Comparison of ENCODE assay signal across 8 mouse cellular contexts in the genomic region with DNA sequence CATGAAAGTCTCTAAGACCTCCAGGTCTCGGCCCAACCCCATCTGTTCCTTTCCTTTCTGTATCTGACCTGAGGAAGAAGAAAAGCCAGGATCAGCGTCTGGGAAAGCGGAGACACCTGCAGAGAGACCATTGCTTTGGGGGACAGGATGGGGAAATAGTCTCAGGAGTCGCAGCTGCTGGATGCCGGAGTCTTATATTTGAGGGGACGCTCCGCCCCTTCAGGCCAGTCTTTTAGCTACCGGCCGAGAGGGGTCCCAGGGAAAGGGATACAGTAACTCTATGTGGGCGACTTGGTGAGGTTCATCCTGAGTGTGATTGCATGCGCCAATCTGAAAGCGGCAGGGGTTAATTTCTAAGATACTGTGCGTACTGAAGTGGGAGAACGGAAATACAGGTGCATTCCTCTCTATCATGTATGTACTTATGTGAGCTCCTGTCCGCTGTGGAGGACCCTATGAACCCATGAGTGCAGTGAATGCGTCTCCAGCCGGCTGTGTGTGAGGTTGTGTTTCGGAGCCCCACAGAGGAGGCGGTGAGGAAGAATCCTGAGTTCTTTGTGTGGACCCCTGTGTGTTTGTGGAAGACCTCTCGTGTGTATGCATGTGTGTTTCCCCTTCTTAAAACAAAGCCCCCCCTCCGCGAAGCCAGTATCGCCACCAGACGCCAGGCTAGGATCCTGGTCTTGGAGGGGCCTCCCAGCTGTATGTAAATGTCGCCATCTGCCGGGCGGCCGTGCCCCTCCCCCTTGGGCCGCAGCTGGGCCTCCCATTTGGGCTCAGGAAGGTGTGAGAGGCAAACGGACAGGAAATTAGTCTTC. TPM values are rescaled to one million over a fixed set of nuclear protein-coding genes. Genes with fewer than 3 reads are reported as not detected.
DNase-seq lines count a peak whose midpoint lies in the region; ATAC-seq lines count a peak whose summit lies in the region.

A gene (minus strand): TSS at position 623 of the 818 bp plus-strand sequence.

- H3K4me2 ChIP-seq in forebrain, embryonic 15.5 days (replicated peaks) = peak within 1 kb of the TSS; percentile 63
- peak within 1 kb of the TSS; percentile 66 for H3K4me2 ChIP-seq in hindbrain, embryonic 14.5 days (replicated peaks)
- peak within 1 kb of the TSS; percentile 47 for H3K4me2 ChIP-seq in limb, embryonic 15.5 days
- H3K4me2 ChIP-seq in midbrain, embryonic 13.5 days (replicated peaks) = peak within 1 kb of the TSS; percentile 77
- peak within 1 kb of the TSS; percentile 52 for H3K4me2 ChIP-seq in stomach, embryonic 16.5 days (ENCODE audit: low read depth, low read length)

- peaks cover 8% of the 10 kb centered on the region; the same call in 1 of the 2 replicates for H3K27me3 ChIP-seq in forebrain, embryonic 15.5 days
- no peaks in the 10 kb centered on the region for H3K27me3 ChIP-seq in hindbrain, embryonic 14.5 days (ENCODE audit: control insufficient read depth, insufficient read depth, low read length)
- H3K27me3 ChIP-seq in limb, embryonic 15.5 days = peaks cover 58% of the 10 kb centered on the region
- H3K27me3 ChIP-seq in midbrain, embryonic 13.5 days = peaks cover 5% of the 10 kb centered on the region
- peaks cover 36% of the 10 kb centered on the region for H3K27me3 ChIP-seq in stomach, embryonic 16.5 days (ENCODE audit: control insufficient read depth, insufficient read depth, low read length)

- peak; percentile 50 to 55 for DNase-seq in frontal cortex, postnatal 10 days (ENCODE audit: low spot score in 2 of 2)
- DNase-seq in adrenal gland, postnatal 10 days = peak; percentile 76
- DNase-seq in hindbrain, embryonic 14.5 days (ENCODE audit: low spot score) = peak; percentile 69

- no peaks in the 10 kb centered on the region for H3K9me3 ChIP-seq in forebrain, embryonic 15.5 days
- no peaks in the 10 kb centered on the region for H3K9me3 ChIP-seq in hindbrain, embryonic 14.5 days (ENCODE audit: control insufficient read depth, low read length)
- H3K9me3 ChIP-seq in limb, embryonic 15.5 days = no peaks in the 10 kb centered on the region
- H3K9me3 ChIP-seq in midbrain, embryonic 13.5 days = no peaks in the 10 kb centered on the region
- H3K9me3 ChIP-seq in stomach, embryonic 16.5 days (replicated peaks; ENCODE audit: control insufficient read depth, low read length) = no peaks in the 10 kb centered on the region

- peak within 1 kb of the TSS; percentile 52 for H3K9ac ChIP-seq in forebrain, embryonic 15.5 days (replicated peaks)
- H3K9ac ChIP-seq in hindbrain, embryonic 14.5 days = peak within 1 kb of the TSS; percentile 60
- H3K9ac ChIP-seq in limb, embryonic 15.5 days = no peak within 1 kb of the TSS
- peak within 1 kb of the TSS; percentile 84 for H3K9ac ChIP-seq in midbrain, embryonic 13.5 days (replicated peaks)
- H3K9ac ChIP-seq in stomach, embryonic 16.5 days (ENCODE audit: low read length) = peak within 1 kb of the TSS; percentile 60

- peak within 1 kb of the TSS; percentile 42 for H3K4me3 ChIP-seq in forebrain, embryonic 15.5 days
- H3K4me3 ChIP-seq in hindbrain, embryonic 14.5 days (replicated peaks; ENCODE audit: low read length) = peak within 1 kb of the TSS; percentile 40
- H3K4me3 ChIP-seq in limb, embryonic 15.5 days = peak within 1 kb of the TSS; percentile 25
- peak within 1 kb of the TSS; percentile 63 for H3K4me3 ChIP-seq in midbrain, embryonic 13.5 days (replicated peaks)
- H3K4me3 ChIP-seq in stomach, embryonic 16.5 days (replicated peaks; ENCODE audit: low read length) = peak within 1 kb of the TSS; percentile 29

- peak within 1 kb of the TSS; percentile 73 for H3K27ac ChIP-seq in forebrain, embryonic 15.5 days (replicated peaks)
- H3K27ac ChIP-seq in hindbrain, embryonic 14.5 days = peak within 1 kb of the TSS; percentile 77
- H3K27ac ChIP-seq in limb, embryonic 15.5 days = no peak within 1 kb of the TSS
- peak within 1 kb of the TSS; percentile 92 for H3K27ac ChIP-seq in midbrain, embryonic 13.5 days
- no peak within 1 kb of the TSS for H3K27ac ChIP-seq in stomach, embryonic 16.5 days (ENCODE audit: low read length)

- 1% methylated on average over 30 of the region's 30 CpGs for WGBS in forebrain, embryonic 15.5 days
- under 1% methylated on average over 30 of the region's 30 CpGs for WGBS in hindbrain, embryonic 14.5 days
- WGBS in limb, embryonic 15.5 days = 1% methylated on average over 30 of the region's 30 CpGs
- WGBS in midbrain, embryonic 13.5 days = 2% methylated on average over 30 of the region's 30 CpGs
- WGBS in stomach, embryonic 16.5 days = 3% methylated on average over 30 of the region's 30 CpGs

- H3K4me1 ChIP-seq in forebrain, embryonic 15.5 days = peaks cover 34% of the 10 kb centered on the region
- peaks cover 9% of the 10 kb centered on the region; the same call in 1 of the 2 replicates for H3K4me1 ChIP-seq in hindbrain, embryonic 14.5 days (replicated peaks; ENCODE audit: control insufficient read depth, insufficient read depth, low read length)
- peaks cover 17% of the 10 kb centered on the region for H3K4me1 ChIP-seq in limb, embryonic 15.5 days
- peaks cover 47% of the 10 kb centered on the region for H3K4me1 ChIP-seq in midbrain, embryonic 13.5 days (replicated peaks)
- H3K4me1 ChIP-seq in stomach, embryonic 16.5 days (ENCODE audit: control insufficient read depth, insufficient read depth, low read length) = peaks cover 8% of the 10 kb centered on the region; the same call in 1 of the 2 replicates

- ATAC-seq in frontal cortex, adult (ENCODE audit: low TSS enrichment) = no peak; the same call in 1 of the 2 replicates
- ATAC-seq in forebrain, embryonic 15.5 days (replicated peaks) = peak; percentile 59
- peak; percentile 70; the same call in 1 of the 2 replicates for ATAC-seq in hindbrain, embryonic 14.5 days (ENCODE audit: low FRiP score)
- no peak for ATAC-seq in limb, embryonic 15.5 days (ENCODE audit: insufficient number of reproducible peaks, low FRiP score, low TSS enrichment, low read depth)
- ATAC-seq in midbrain, embryonic 13.5 days = peak; percentile 75
- peak; percentile 71; the same call in 1 of the 2 replicates for ATAC-seq in stomach, embryonic 16.5 days (ENCODE audit: insufficient read depth, low FRiP score)

- peaks cover 22% of the 10 kb centered on the region for H3K36me3 ChIP-seq in forebrain, embryonic 15.5 days
- peaks cover 22% of the 10 kb centered on the region for H3K36me3 ChIP-seq in hindbrain, embryonic 14.5 days (replicated peaks; ENCODE audit: control insufficient read depth, insufficient read depth)
- peaks cover 22% of the 10 kb centered on the region for H3K36me3 ChIP-seq in limb, embryonic 15.5 days
- peaks cover 22% of the 10 kb centered on the region for H3K36me3 ChIP-seq in midbrain, embryonic 13.5 days
- peaks cover 8% of the 10 kb centered on the region for H3K36me3 ChIP-seq in stomach, embryonic 16.5 days (ENCODE audit: control insufficient read depth, insufficient read depth, low read length)

RNA-seq across cellular contexts. Expression of the gene that starts here (rescaled TPM):
- under 1 TPM; 0.33 to 0.36 TPM for total RNA-seq in adrenal gland, postnatal 10 days (2021)
- polyA plus RNA-seq in forebrain, embryonic 15.5 days (2015; fragmentation: Nextera tagmentation; extraction: Ambion mirVana) = 15.4 and 16.7 TPM in 2 replicates
- polyA plus RNA-seq in hindbrain, embryonic 14.5 days (2014; fragmentation: Nextera tagmentation; extraction: Ambion mirVana) = 19.1 and 21.0 TPM in 2 replicates
- polyA plus RNA-seq in limb, embryonic 15.5 days (2015; fragmentation: Nextera tagmentation; extraction: Ambion mirVana) = 0.35 and 0.53 TPM in 2 replicates
- 29.3 and 41.5 TPM in 2 replicates for polyA plus RNA-seq in midbrain, embryonic 13.5 days (2015; fragmentation: Nextera tagmentation; extraction: Ambion mirVana)
- 1.3 TPM in 2 replicates for polyA plus RNA-seq in stomach, embryonic 16.5 days (2015; fragmentation: Nextera tagmentation; extraction: Ambion mirVana)

Comparison
In these comparisons a context has a peak if more than half of its experiments do, and no peak if none do; other contexts are left out.
1. Peak in DNase-seq in adrenal gland, postnatal 10 days; RNA of the gene not detected or under 1 TPM.
2. ATAC-seq: peak in forebrain, embryonic 15.5 days (single experiment), hindbrain, embryonic 14.5 days (single experiment), midbrain, embryonic 13.5 days (single experiment) and stomach, embryonic 16.5 days (single experiment); none in frontal cortex, adult (single experiment) and limb, embryonic 15.5 days (single experiment).
3. H3K27ac ChIP-seq: peak in forebrain, embryonic 15.5 days (single experiment), hindbrain, embryonic 14.5 days (single experiment) and midbrain, embryonic 13.5 days (single experiment); none in limb, embryonic 15.5 days (single experiment) and stomach, embryonic 16.5 days (single experiment).
4. Peak in every context shown above with its lines, with median percentiles within 50 percentile points of each other: DNase-seq, H3K4me2 ChIP-seq and H3K4me3 ChIP-seq.